Mouse (Mus musculus) myocyte (in vitro differentiated cells): ENCODE measurements around the gene Sel1l. TPM values are rescaled to one million over a fixed set of nuclear protein-coding genes. Genes with fewer than 3 reads are reported as not detected.

Experiments
- H3K27me3 ChIP-seq: one replicate; pipeline ENCODE4 v1.6.1; 2011; ENCODE audit not compliant: control insufficient read depth, insufficient read depth, insufficient read length
- H3K36me3 ChIP-seq: one replicate; pipeline ENCODE4 v1.6.1; 2011; ENCODE audit not compliant: control insufficient read depth, insufficient read depth
- H3K4me2 ChIP-seq: one replicate; pipeline ENCODE4 v1.6.1; 2011; ENCODE audit warnings: low read depth, control low read depth
- H3K4me3 ChIP-seq: one replicate; pipeline ENCODE4 v1.5.1; 2011; ENCODE audit warnings: mild to moderate bottlenecking, control low read depth, moderate library complexity
- H3K79me2 ChIP-seq: one replicate; pipeline ENCODE4 v1.6.1; 2011; ENCODE audit not compliant: control insufficient read depth, insufficient read depth
- H3ac ChIP-seq: one replicate; pipeline ENCODE4 v1.6.1; 2011; ENCODE audit not compliant: control insufficient read depth, insufficient read length
- CEBPB ChIP-seq: IDR thresholded peaks from 2 replicates; pipeline ENCODE4 v1.6.1; 2011; ENCODE audit warnings: mild to moderate bottlenecking, moderate library complexity; ENCODE audit not compliant: poor library complexity, insufficient read depth, severe bottlenecking
- E2F4 ChIP-seq: IDR thresholded peaks from one replicate; pipeline ENCODE4 v1.6.1; 2011; ENCODE audit warnings: mild to moderate bottlenecking, control low read depth, moderate library complexity; ENCODE audit not compliant: insufficient read depth
- MAX ChIP-seq: IDR thresholded peaks from one replicate; pipeline ENCODE4 v1.6.1; 2011; ENCODE audit warnings: low read depth, mild to moderate bottlenecking, control low read depth
- MYOD1 ChIP-seq, 3 experiments: IDR thresholded peaks; one replicate each; pipeline ENCODE4 v1.6.1; 2011; ENCODE audit warnings: control low read depth in 2 of 3, low read depth in 2 of 3, mild to moderate bottlenecking in 2 of 3, moderate library complexity in 1 of 3; ENCODE audit not compliant: insufficient read length in 2 of 3, control insufficient read depth in 1 of 3
- MYOG ChIP-seq, 3 experiments: IDR thresholded peaks; one replicate each; pipeline ENCODE4 v1.6.1; 2011; ENCODE audit warnings: control low read depth in 2 of 3, low read depth in 2 of 3, mild to moderate bottlenecking in 2 of 3; ENCODE audit not compliant: insufficient read length in 2 of 3, control insufficient read depth in 1 of 3, insufficient read depth in 1 of 3
- POLR2A ChIP-seq: IDR thresholded peaks from one replicate; pipeline ENCODE4 v1.6.1; 2011; ENCODE audit warnings: low read depth, mild to moderate bottlenecking, control low read depth, moderate library complexity; ENCODE audit not compliant: insufficient read length
- POLR2AphosphoS2 ChIP-seq: IDR thresholded peaks from one replicate; pipeline ENCODE4 v1.6.1; 2011; ENCODE audit warnings: low read depth, control low read depth; ENCODE audit not compliant: insufficient read length
- REST ChIP-seq: IDR thresholded peaks from one replicate; pipeline ENCODE4 v1.6.1; 2011; ENCODE audit warnings: mild to moderate bottlenecking, control low read depth, moderate library complexity; ENCODE audit not compliant: insufficient read depth, insufficient read length
- SRF ChIP-seq: IDR thresholded peaks from one replicate; pipeline ENCODE4 v1.6.1; 2011; ENCODE audit warnings: low read depth; ENCODE audit not compliant: control insufficient read depth, insufficient read length
- TCF12 ChIP-seq: IDR thresholded peaks from one replicate; pipeline ENCODE4 v1.6.1; 2011; ENCODE audit warnings: mild to moderate bottlenecking, control low read depth; ENCODE audit not compliant: poor library complexity, insufficient read depth, severe bottlenecking
- TCF3 ChIP-seq: IDR thresholded peaks from one replicate; pipeline ENCODE4 v1.6.1; 2011; ENCODE audit warnings: low read depth, control low read depth; ENCODE audit not compliant: insufficient read length
- USF1 ChIP-seq: IDR thresholded peaks from one replicate; pipeline ENCODE4 v1.6.1; 2011; ENCODE audit warnings: low read depth, mild to moderate bottlenecking, control low read depth, moderate library complexity
- polyA plus RNA-seq: library from polyadenylated mRNA; unstranded; fragments of >200 nt; fragmentation: generic; extraction: Trizol; gene quantifications from one replicate; pipeline ENCODE4 v1.2.1, GENCODE M21; 2012; ENCODE audit warnings: missing spikeins

Gene Sel1l
- polyA plus RNA-seq, 1 experiment: 54.2 TPM

GRCm38 (mm10) chr12:91786355-91786754 is 62.6 kb downstream of the Sel1l start:
- H3K4me3 ChIP-seq: no peak overlapping the region
- H3K36me3 ChIP-seq: no peaks in the 10 kb centered on the region
- H3K27me3 ChIP-seq: no peaks in the 10 kb centered on the region
- H3ac ChIP-seq: no peak overlapping the region
- TF ChIP-seq E2F4: no peak
- TF ChIP-seq POLR2AphosphoS2: no peak
- TF ChIP-seq TCF12: peak; percentile 94
- TF ChIP-seq REST: no peak
- no peak for TF ChIP-seq MAX
- TF ChIP-seq CEBPB: 0 out of 2 replicates have a peak, but pooled peaks have one; percentile 21
- no peak for TF ChIP-seq POLR2A
- TF ChIP-seq USF1: no peak
- TF ChIP-seq SRF: no peak
- TF ChIP-seq MYOG (IDR thresholded peaks at IDR 0.05; ENCODE audit: control insufficient read depth in 1 of 3, insufficient read depth in 1 of 3, insufficient read length in 2 of 3, low read depth in 2 of 3): peak; percentile 64 to 95 (median 90)
- peak; percentile 86 to 96 (median 92) for TF ChIP-seq MYOD1 (IDR thresholded peaks at IDR 0.05; ENCODE audit: control insufficient read depth in 1 of 3, insufficient read length in 2 of 3, low read depth in 2 of 3)
- peak; percentile 88 for TF ChIP-seq TCF3
- H3K79me2 ChIP-seq: no peaks in the 10 kb centered on the region
- peak overlapping the region; percentile 75 for H3K4me2 ChIP-seq

GRCm38 (mm10) chr12:91781432-91781831 is 67.5 kb downstream of the Sel1l start:
- Histone ChIP-seq H3K79me2 (peaks cover 10% of the 10 kb centered on the region), H3ac (no peak overlapping the region), H3K4me3 (no peak overlapping the region), H3K27me3 (no peaks in the 10 kb centered on the region), H3K36me3 (no peaks in the 10 kb centered on the region), H3K4me2 (no peak overlapping the region)
- TF ChIP-seq SRF (no peak), POLR2AphosphoS2 (no peak), E2F4 (no peak), REST (no peak), CEBPB (no peak), USF1 (no peak), TCF3 (no peak), POLR2A (no peak), TCF12 (no peak), MAX (no peak), MYOD1 (IDR thresholded peaks at IDR 0.05; ENCODE audit: control insufficient read depth in 1 of 3, insufficient read length in 2 of 3, low read depth in 2 of 3) (no peak), MYOG (IDR thresholded peaks at IDR 0.05; ENCODE audit: control insufficient read depth in 1 of 3, insufficient read depth in 1 of 3, insufficient read length in 2 of 3, low read depth in 2 of 3) (no peak)

- Histone ChIP-seq H3K4me2 (peak overlapping the region; percentile 1), H3K27me3 (no peaks in the 10 kb centered on the region), H3ac (no peak overlapping the region), H3K4me3 (no peak overlapping the region), H3K36me3 (no peaks in the 10 kb centered on the region), H3K79me2 (peaks cover 10% of the 10 kb centered on the region)
- TF ChIP-seq E2F4: no peak
- TF ChIP-seq SRF: no peak
- TF ChIP-seq TCF3: no peak
- TF ChIP-seq POLR2AphosphoS2: no peak
- no peak for TF ChIP-seq MYOG (IDR thresholded peaks at IDR 0.05; ENCODE audit: control insufficient read depth in 1 of 3, insufficient read depth in 1 of 3, insufficient read length in 2 of 3, low read depth in 2 of 3)
- TF ChIP-seq REST: no peak
- TF ChIP-seq POLR2A: no peak
- no peak for TF ChIP-seq CEBPB
- TF ChIP-seq MAX: no peak
- no peak for TF ChIP-seq TCF12
- TF ChIP-seq MYOD1 (IDR thresholded peaks at IDR 0.05; ENCODE audit: control insufficient read depth in 1 of 3, insufficient read length in 2 of 3, low read depth in 2 of 3): no peak
Measured at GRCm38 (mm10) chr12:91780531-91780930, 68.4 kb downstream of the Sel1l start.

GRCm38 (mm10) chr12:91779004-91779365 is 70.0 kb downstream of the Sel1l start:
- H3K36me3 ChIP-seq: no peaks in the 10 kb centered on the region
- peak overlapping the region; percentile 31 for H3K4me3 ChIP-seq
- H3ac ChIP-seq: peak overlapping the region; percentile 16
- TF ChIP-seq POLR2A: peak; percentile 85
- TF ChIP-seq USF1: no peak
- peak; percentile 90 for TF ChIP-seq POLR2AphosphoS2
- peaks cover 10% of the 10 kb centered on the region for H3K79me2 ChIP-seq
- H3K4me2 ChIP-seq: peak overlapping the region; percentile 54
- no peaks in the 10 kb centered on the region for H3K27me3 ChIP-seq

- H3ac ChIP-seq: peak overlapping the region; percentile 16
- peak overlapping the region; percentile 31 for H3K4me3 ChIP-seq
- peak overlapping the region; percentile 63 for H3K4me2 ChIP-seq
- peaks cover 12% of the 10 kb centered on the region for H3K79me2 ChIP-seq
- H3K36me3 ChIP-seq: no peaks in the 10 kb centered on the region
- TF ChIP-seq MYOD1 (IDR thresholded peaks at IDR 0.05; ENCODE audit: control insufficient read depth in 1 of 3, insufficient read length in 2 of 3, low read depth in 2 of 3) (peak in 2 of 3 experiments; percentile 61 to 80), TCF3 (no peak), MYOG (IDR thresholded peaks at IDR 0.05; ENCODE audit: control insufficient read depth in 1 of 3, insufficient read depth in 1 of 3, insufficient read length in 2 of 3, low read depth in 2 of 3) (peak in 1 of 3 experiments; percentile 70)
- H3K27me3 ChIP-seq: no peaks in the 10 kb centered on the region
Measured at GRCm38 (mm10) chr12:91778211-91779003, 70.5 kb downstream of the Sel1l start.
